Mouse (Mus musculus): ENCODE results near the gene Aicda. TPM values are rescaled to one million over a fixed set of nuclear protein-coding genes. Genes with fewer than 3 reads are reported as not detected.

The Aicda gene
- 0.43 TPM in 1 of 2 replicates, not detected in the other for polyA plus RNA-seq (2012; rRNA removed; ENCODE audit: low replicate concordance)

GRCm38 (mm10) chr6:122553606-122554005 is at the start of gene Aicda:
TSS of gene Aicda (plus strand) at chr6:122553801.

GRCm38 (mm10) chr6:122505545-122505944 is 48.1 kb upstream of the Aicda start, which contains the start of gene Mfap5:
TSS of gene Mfap5 (plus strand) at chr6:122505845.

GRCm38 (mm10) chr6:122602242-122602991 is 48.8 kb downstream of the Aicda start, which contains the start of gene Apobec1:
TSS of gene Apobec1 (minus strand) at chr6:122602444.

GRCm38 (mm10) chr6:122609771-122610170 is 56.2 kb downstream of the Aicda start, which contains the start of gene Gdf3:
TSS of gene Gdf3 (minus strand) at chr6:122610087.

Other genes starting within 250 kb of the Aicda start
- 44.6 and 71.4 TPM in 2 replicates for gene M6pr, start 245.1 kb upstream of the Aicda start, polyA plus RNA-seq (2012; rRNA removed; ENCODE audit: low replicate concordance)
- 38.8 and 50.3 TPM in 2 replicates for gene Phc1, start 213.2 kb upstream of the Aicda start, polyA plus RNA-seq (2012; rRNA removed; ENCODE audit: low replicate concordance)
- 0.26 and 0.29 TPM in 2 replicates for gene Rimklb, start 55.0 kb upstream of the Aicda start, polyA plus RNA-seq (2012; rRNA removed; ENCODE audit: low replicate concordance)
- 325 and 525 TPM in 2 replicates for gene Mfap5, start 48.0 kb upstream of the Aicda start, polyA plus RNA-seq (2012; rRNA removed; ENCODE audit: low replicate concordance)
- 44.7 and 63.3 TPM in 2 replicates for gene Apobec1, start 48.6 kb downstream of the Aicda start, polyA plus RNA-seq (2012; rRNA removed; ENCODE audit: low replicate concordance)
- 0.10 TPM in 2 replicates for gene Gdf3, start 56.3 kb downstream of the Aicda start, polyA plus RNA-seq (2012; rRNA removed; ENCODE audit: low replicate concordance)
- not detected in 2 replicates for gene Dppa3, start 72.6 kb downstream of the Aicda start, polyA plus RNA-seq (2012; rRNA removed; ENCODE audit: low replicate concordance)
- 0.14 and 0.22 TPM in 2 replicates for gene Nanog, start 153.7 kb downstream of the Aicda start, polyA plus RNA-seq (2012; rRNA removed; ENCODE audit: low replicate concordance)
- 5.2 and 7.5 TPM in 2 replicates for gene Slc2a3, start 247.8 kb downstream of the Aicda start, polyA plus RNA-seq (2012; rRNA removed; ENCODE audit: low replicate concordance)

Data from mammary gland, adult 2 months (tissue).